Mouse (Mus musculus) lung, adult 2 months (tissue): Measurements from ENCODE around the gene Prss40.

Experiments used
- CTCF ChIP-seq: fragments of 200-500 bp; IDR thresholded peaks from 2 replicates; pipeline ENCODE4 v1.5.1; 2011; ENCODE audit warnings: mild to moderate bottlenecking, low read length, control low read depth; ENCODE audit not compliant: insufficient read depth
- POLR2A ChIP-seq: fragments of 200-500 bp; IDR thresholded peaks from 2 replicates; pipeline ENCODE4 v1.6.1; 2011; ENCODE audit warnings: low read depth, mild to moderate bottlenecking, control low read depth, low read length, borderline replicate concordance; ENCODE audit errors: extremely low read depth

DNA sequence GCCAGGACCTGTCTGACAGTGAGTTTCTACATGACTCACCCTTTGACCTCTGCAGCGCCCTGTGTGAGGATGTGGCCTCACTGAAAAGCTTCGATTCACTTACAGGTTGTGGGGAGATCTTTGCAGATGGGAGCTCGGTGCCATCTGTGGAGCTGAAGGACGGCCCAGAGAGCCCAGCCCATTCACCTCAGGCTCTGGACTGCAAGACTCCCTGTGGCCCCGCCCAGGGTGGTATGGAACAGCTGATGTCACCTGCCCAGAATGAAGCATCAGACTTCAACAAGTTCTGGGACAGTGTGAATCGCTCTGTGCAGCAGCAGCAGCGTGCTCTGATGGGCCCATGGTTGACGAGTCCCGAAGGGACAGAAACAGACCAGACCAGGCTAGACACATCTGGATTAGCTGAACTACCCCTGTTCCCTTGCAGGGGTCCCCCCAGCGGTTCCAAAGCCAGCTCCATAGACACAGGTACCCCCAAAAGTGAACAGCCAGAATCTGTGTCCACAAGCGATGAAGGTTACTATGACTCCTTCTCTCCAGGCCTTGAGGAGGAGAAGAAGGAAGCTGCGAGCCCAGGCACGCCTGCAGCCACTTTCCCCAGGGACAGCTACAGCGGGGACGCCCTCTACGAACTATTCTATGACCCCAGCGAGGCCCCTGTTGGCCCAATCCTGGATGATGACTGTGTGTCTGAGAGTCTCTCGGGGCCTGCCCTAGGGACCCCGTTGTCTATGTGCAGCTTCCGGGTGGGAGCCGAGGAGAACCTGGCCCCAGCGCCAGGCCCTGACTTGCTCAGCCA lies 26.8 kb upstream of the Prss40 start:
- TF ChIP-seq CTCF (no peak), POLR2A (no peak)
